ENCODE assay signal across 8 mouse cellular contexts in genomic region chr9:61371755-61372509, GRCm38 (mm10). TPM values are rescaled to one million over a fixed set of nuclear protein-coding genes. Genes with fewer than 3 reads are reported as not detected.
DNase-seq lines count a peak whose midpoint lies in the region; ATAC-seq lines count a peak whose summit lies in the region.

Gene Tle3 (plus strand): TSS chr9:61372366.

- H3K9me3 ChIP-seq in heart, embryonic 13.5 days: no peaks in the 10 kb centered on the region
- H3K9me3 ChIP-seq in liver, embryonic 12.5 days (replicated peaks): no peaks in the 10 kb centered on the region
- H3K9me3 ChIP-seq in stomach, embryonic 15.5 days: no peaks in the 10 kb centered on the region

- H3K27me3 ChIP-seq in heart, embryonic 13.5 days (replicated peaks): peaks cover 49% of the 10 kb centered on the region
- H3K27me3 ChIP-seq in liver, embryonic 12.5 days (replicated peaks): peaks cover 64% of the 10 kb centered on the region
- no peaks in the 10 kb centered on the region for H3K27me3 ChIP-seq in stomach, embryonic 15.5 days (replicated peaks)

- H3K27ac ChIP-seq in brown adipose tissue, adult 24 weeks (replicated peaks; ENCODE audit: low read depth, low read length): peak within 1 kb of the TSS; percentile 95
- H3K27ac ChIP-seq in heart, embryonic 13.5 days (replicated peaks): peak within 1 kb of the TSS; percentile 87
- H3K27ac ChIP-seq in liver, embryonic 12.5 days: peak within 1 kb of the TSS; percentile 85
- peak within 1 kb of the TSS; percentile 95 for H3K27ac ChIP-seq in stomach, embryonic 15.5 days

- H3K9ac ChIP-seq in heart, embryonic 13.5 days: peak within 1 kb of the TSS; percentile 95
- peak within 1 kb of the TSS; percentile 81 for H3K9ac ChIP-seq in liver, embryonic 12.5 days
- peak within 1 kb of the TSS; percentile 89 for H3K9ac ChIP-seq in stomach, embryonic 15.5 days

- ATAC-seq in heart, embryonic 13.5 days (ENCODE audit: extremely low read depth, insufficient number of reproducible peaks, low FRiP score, low TSS enrichment): peak; percentile 61
- ATAC-seq in liver, embryonic 12.5 days: peak; percentile 79
- ATAC-seq in stomach, embryonic 15.5 days (ENCODE audit: insufficient read depth, low FRiP score, low read depth): peak; percentile 70

- WGBS in heart, embryonic 13.5 days: under 1% methylated on average over 35 of the region's 35 CpGs
- under 1% methylated on average over 35 of the region's 35 CpGs for WGBS in liver, embryonic 12.5 days (ENCODE audit: insufficient replicate concordance)
- under 1% methylated on average over 35 of the region's 35 CpGs for WGBS in stomach, embryonic 15.5 days

- peaks cover 14% of the 10 kb centered on the region for H3K36me3 ChIP-seq in heart, embryonic 13.5 days
- peaks cover 5% of the 10 kb centered on the region; the same call in 1 of the 2 replicates for H3K36me3 ChIP-seq in liver, embryonic 12.5 days
- H3K36me3 ChIP-seq in stomach, embryonic 15.5 days: no peaks in the 10 kb centered on the region

- peak; percentile 98 for DNase-seq in CD4-positive, CD25-positive, alpha-beta regulatory T cell, adult 2 months (ENCODE audit: low read depth, low spot score)
- peak; percentile 77 for DNase-seq in fat pad, adult 2 months (ENCODE audit: extremely low read depth, low read depth, low spot score)
- peak; percentile 100 for DNase-seq in kidney, postnatal 10 days
- DNase-seq in natural killer cell, adult 2 months (ENCODE audit: low spot score in 2 of 2): peak; percentile 98 to 99

- peak within 1 kb of the TSS; percentile 92 for H3K4me3 ChIP-seq in brown adipose tissue, adult 24 weeks (ENCODE audit: insufficient read depth, low read depth, low read length)
- peak within 1 kb of the TSS; percentile 81 for H3K4me3 ChIP-seq in heart, embryonic 13.5 days
- peak within 1 kb of the TSS; percentile 74 for H3K4me3 ChIP-seq in liver, embryonic 12.5 days
- H3K4me3 ChIP-seq in stomach, embryonic 15.5 days (replicated peaks): peak within 1 kb of the TSS; percentile 77

- peaks cover 28% of the 10 kb centered on the region for H3K4me1 ChIP-seq in brown adipose tissue, adult 24 weeks (ENCODE audit: control insufficient read depth, insufficient read depth, insufficient read length, low read length)
- H3K4me1 ChIP-seq in heart, embryonic 13.5 days: peaks cover 82% of the 10 kb centered on the region
- H3K4me1 ChIP-seq in liver, embryonic 12.5 days: peaks cover 81% of the 10 kb centered on the region
- H3K4me1 ChIP-seq in stomach, embryonic 15.5 days: peaks cover 59% of the 10 kb centered on the region

- H3K4me2 ChIP-seq in heart, embryonic 13.5 days: peak within 1 kb of the TSS; percentile 96
- H3K4me2 ChIP-seq in liver, embryonic 12.5 days: peak within 1 kb of the TSS; percentile 86
- peak within 1 kb of the TSS; percentile 94 for H3K4me2 ChIP-seq in stomach, embryonic 15.5 days

RNA-seq across cellular contexts. Expression of gene Tle3, which starts in this region (rescaled TPM):
- polyA plus RNA-seq in brown adipose tissue, adult 24 weeks (2012; ENCODE audit: insufficient read depth, insufficient read length, missing spikeins): 31.6 and 32.2 TPM in 2 replicates
- polyA plus RNA-seq in heart, embryonic 13.5 days (2015; fragmentation: Nextera tagmentation; extraction: Ambion mirVana): 7.3 and 9.1 TPM in 2 replicates
- polyA plus RNA-seq in liver, embryonic 12.5 days (2016; fragmentation: Nextera tagmentation; extraction: Ambion mirVana): 7.7 and 8.2 TPM in 2 replicates
- 24.3 and 25.4 TPM in 2 replicates for polyA plus RNA-seq in stomach, embryonic 15.5 days (2015; fragmentation: Nextera tagmentation; extraction: Ambion mirVana)

Comparison
In these comparisons a context has a peak if more than half of its experiments do, and no peak if none do; other contexts are left out.
1. Peak in every context shown above with its lines: DNase-seq, ATAC-seq, H3K4me3 ChIP-seq and H3K27ac ChIP-seq.